In the genomic region with DNA sequence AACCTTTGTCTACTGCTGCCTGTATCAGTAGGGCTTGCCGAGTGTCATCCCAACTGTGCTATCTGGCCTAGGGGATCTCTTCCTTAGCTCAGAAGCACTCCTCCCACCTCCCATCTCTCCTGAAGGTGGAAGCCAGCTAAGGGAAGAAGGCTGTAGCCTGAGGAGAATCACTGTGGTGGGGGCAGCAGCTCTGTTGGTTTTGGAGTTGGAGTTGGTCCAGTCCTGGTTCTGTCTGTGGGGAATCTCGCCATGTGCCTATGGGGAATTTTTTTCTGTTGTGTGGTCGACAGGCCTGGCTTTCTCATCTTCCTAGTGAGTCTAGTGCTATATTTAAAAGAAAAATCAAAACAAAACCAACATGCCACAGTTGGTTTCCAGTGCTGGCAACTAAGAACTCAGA, we compare ENCODE assay signal across 23 mouse cellular contexts.
"Had no signal": no experiment of that assay in that cellular context is flagged by ENCODE, and none has a peak within 500 bp of the region (broad histone marks: within the 10 kb centered on the region; RNA-seq: fewer than 3 reads in every experiment).

No protein-coding gene starts in this region.

- H3K4me2 ChIP-seq: kidney, embryonic 15.5 days; limb, embryonic 13.5 days; liver, embryonic 12.5 days; liver, embryonic 15.5 days; lung, embryonic 15.5 days; midbrain, embryonic 13.5 days; neural tube, embryonic 13.5 days had no signal

- ATAC-seq: liver, embryonic 12.5 days; midbrain, embryonic 13.5 days; midbrain, embryonic 16.5 days had no signal

- H3K27ac ChIP-seq: kidney, embryonic 15.5 days; limb, embryonic 10.5 days; limb, embryonic 13.5 days; liver, embryonic 12.5 days; liver, embryonic 15.5 days; lung, embryonic 15.5 days; midbrain, embryonic 10.5 days; midbrain, embryonic 13.5 days; neural tube, embryonic 13.5 days had no signal

- H3K27me3 ChIP-seq: kidney, embryonic 15.5 days; limb, embryonic 13.5 days; liver, embryonic 12.5 days; liver, embryonic 15.5 days; lung, embryonic 15.5 days; megakaryocyte, embryonic 14.5 days; midbrain, embryonic 13.5 days; neural tube, embryonic 13.5 days had no signal

- H3K9ac ChIP-seq: kidney, embryonic 15.5 days; limb, embryonic 13.5 days; liver, embryonic 12.5 days; liver, embryonic 15.5 days; lung, embryonic 15.5 days; midbrain, embryonic 13.5 days; neural tube, embryonic 13.5 days had no signal

- H3K4me3 ChIP-seq: kidney, embryonic 15.5 days; limb, embryonic 10.5 days; limb, embryonic 13.5 days; liver, embryonic 12.5 days; liver, embryonic 15.5 days; lung, embryonic 15.5 days; megakaryocyte, embryonic 14.5 days; midbrain, embryonic 10.5 days; midbrain, embryonic 13.5 days; myocyte; neural tube, embryonic 13.5 days had no signal

- DNase-seq: kidney, postnatal 10 days; kidney, postnatal 36 days; liver; lung, adult 18-20 months; lung, postnatal 10 days; lung, postnatal 36 days; retina, postnatal 1 day; right cerebral cortex, postnatal 14 days; thymus, adult 2 months; thymus, postnatal 14 days; thymus, postnatal 4 days had no signal

- H3K9me3 ChIP-seq: kidney, embryonic 15.5 days; limb, embryonic 10.5 days; limb, embryonic 13.5 days; liver, embryonic 12.5 days; liver, embryonic 15.5 days; lung, embryonic 15.5 days; megakaryocyte, embryonic 14.5 days; midbrain, embryonic 10.5 days; midbrain, embryonic 13.5 days; neural tube, embryonic 13.5 days had no signal

- H3K36me3 ChIP-seq: kidney, embryonic 15.5 days; limb, embryonic 13.5 days; liver, embryonic 12.5 days; liver, embryonic 15.5 days; lung, embryonic 15.5 days; midbrain, embryonic 13.5 days; neural tube, embryonic 13.5 days had no signal
